Mouse (Mus musculus) liver, embryonic 13.5 days (tissue): ENCODE results near the gene Gm49368. TPM values are rescaled to one million over a fixed set of nuclear protein-coding genes. Genes with fewer than 3 reads are reported as not detected.
"Not testable (repeated sequence)": the region's sequence is repeated elsewhere in the genome, so short reads cannot be mapped to it uniquely, and the experiment has no call there.

Source experiments
- ATAC-seq: fragments of 200-750 bp; cut with Nextera tagmentation; 2 replicates; pipeline ENCODE4 v1.8.0; 2017; ENCODE audit warnings: low read depth, mild to moderate bottlenecking, moderate number of reproducible peaks, moderate library complexity
- DNase-seq: peaks from one replicate; pipeline ENCODE4 v3.0.0; 2022
- H3K27ac ChIP-seq: fragments of 300-500 bp; sonication (generic); 2 replicates; pipeline ENCODE4 v1.5.1; 2015; ENCODE audit warnings: moderate library complexity, mild to moderate bottlenecking, inconsistent platforms
- H3K27me3 ChIP-seq: fragments of 300-500 bp; sonication (generic); 2 replicates; pipeline ENCODE4 v1.6.1; 2015; ENCODE audit warnings: mild to moderate bottlenecking, inconsistent platforms
- H3K36me3 ChIP-seq: fragments of 300-500 bp; sonication (generic); 2 replicates; pipeline ENCODE4 v1.6.1; 2015; ENCODE audit warnings: mild to moderate bottlenecking, inconsistent platforms
- H3K4me1 ChIP-seq: fragments of 300-500 bp; sonication (generic); replicated peaks from 2 replicates; pipeline ENCODE4 v1.6.1; 2015; ENCODE audit warnings: inconsistent platforms
- H3K4me2 ChIP-seq: fragments of 300-500 bp; sonication (generic); 2 replicates; pipeline ENCODE4 v1.6.1; 2015; ENCODE audit warnings: inconsistent platforms, mild to moderate bottlenecking, moderate library complexity
- H3K4me3 ChIP-seq: fragments of 300-500 bp; sonication (generic); replicated peaks from 2 replicates; pipeline ENCODE4 v1.5.1; 2015; ENCODE audit warnings: mild to moderate bottlenecking, inconsistent platforms
- H3K9ac ChIP-seq: fragments of 300-500 bp; sonication (generic); 2 replicates; pipeline ENCODE4 v1.6.1; 2015; ENCODE audit warnings: mild to moderate bottlenecking, inconsistent platforms
- H3K9me3 ChIP-seq: fragments of 300-500 bp; sonication (generic); replicated peaks from 2 replicates; pipeline ENCODE4 v1.6.1; 2016; ENCODE audit warnings: inconsistent platforms
- WGBS: fragments of 180-500 bp; shearing (Covaris S2); methylation state at CpG from one replicate; pipeline ENCODE4 v1.1.7; 2015; ENCODE audit not compliant: insufficient replicate concordance; 5-methylcytosine and 5-hydroxymethylcytosine counted together
- polyA plus RNA-seq: library from polyadenylated mRNA; unstranded; fragments of >200 nt; fragmentation: Nextera tagmentation; extraction: Ambion mirVana; gene quantifications from 2 replicates; pipeline ENCODE4 v1.2.1, GENCODE M21; 2015

Gene Gm49368
- polyA plus RNA-seq, 1 experiment from 2014 or later = not detected

- Histone ChIP-seq H3K9ac (no peak overlapping the region), H3K9me3 (no peaks in the 10 kb centered on the region), H3K36me3 (no peaks in the 10 kb centered on the region), H3K27ac (no peak overlapping the region), H3K4me1 (no peaks in the 10 kb centered on the region; the same call in 1 of the 2 replicates), H3K4me2 (no peak overlapping the region), H3K27me3 (no peaks in the 10 kb centered on the region), H3K4me3 (no peak overlapping the region)
- DNase-seq (no peak), ATAC-seq (no peak)
- 70% methylated on average over 5 of the region's 5 CpGs for WGBS
These were observed 30.0 kb upstream of the Gm49368 start for GRCm38 (mm10) chr7:128032290-128032988.

- no peaks in the 10 kb centered on the region; the same call in 1 of the 2 replicates for H3K4me1 ChIP-seq
- H3K9ac ChIP-seq = no peak overlapping the region
- H3K36me3 ChIP-seq = no peaks in the 10 kb centered on the region
- no peak overlapping the region for H3K27ac ChIP-seq
- 78% methylated on average over 3 of the region's 3 CpGs for WGBS
- ATAC-seq (no peak), DNase-seq (no peak)
- H3K4me2 ChIP-seq = no peak overlapping the region
- H3K4me3 ChIP-seq = no peak overlapping the region
- H3K9me3 ChIP-seq = no peaks in the 10 kb centered on the region
- no peaks in the 10 kb centered on the region for H3K27me3 ChIP-seq
These were observed 29.5 kb upstream of the Gm49368 start for GRCm38 (mm10) chr7:128032989-128033293.

GRCm38 (mm10) chr7:128033616-128034015 is 28.9 kb upstream of the Gm49368 start:
- H3K27me3 ChIP-seq = no peaks in the 10 kb centered on the region
- H3K4me2 ChIP-seq = no peak overlapping the region
- DNase-seq (no peak), ATAC-seq (no peak)
- H3K4me3 ChIP-seq = no peak overlapping the region
- H3K9ac ChIP-seq = no peak overlapping the region
- H3K4me1 ChIP-seq = no peaks in the 10 kb centered on the region; the same call in 1 of the 2 replicates
- H3K9me3 ChIP-seq = no peaks in the 10 kb centered on the region
- 79% methylated on average over 4 of the region's 4 CpGs for WGBS
- no peak overlapping the region for H3K27ac ChIP-seq
- no peaks in the 10 kb centered on the region for H3K36me3 ChIP-seq

- not testable (repeated sequence) for DNase-seq, H3K4me3 ChIP-seq, H3K9ac ChIP-seq, H3K4me2 ChIP-seq, ATAC-seq, H3K27me3 ChIP-seq, H3K4me1 ChIP-seq, H3K27ac ChIP-seq, H3K9me3 ChIP-seq, H3K36me3 ChIP-seq
- 22% methylated on average over 15 of the region's 15 CpGs for WGBS
These were observed 20.2 kb upstream of the Gm49368 start for GRCm38 (mm10) chr7:128042161-128042820.

GRCm38 (mm10) chr7:128044142-128044785 is 18.2 kb upstream of the Gm49368 start:
- no peak for DNase-seq
- WGBS = 56% methylated on average over 4 of the region's 4 CpGs
- no peaks in the 10 kb centered on the region for H3K36me3 ChIP-seq

GRCm38 (mm10) chr7:128045640-128046039 is 16.8 kb upstream of the Gm49368 start:
- ATAC-seq (no peak), DNase-seq (no peak)
- Histone ChIP-seq H3K4me1 (peaks cover 7% of the 10 kb centered on the region), H3K9me3 (no peaks in the 10 kb centered on the region), H3K27me3 (no peaks in the 10 kb centered on the region), H3K9ac (no peak overlapping the region), H3K36me3 (no peaks in the 10 kb centered on the region), H3K4me2 (no peak overlapping the region), H3K27ac (no peak overlapping the region), H3K4me3 (no peak overlapping the region)
- 24% methylated on average over 2 of the region's 2 CpGs for WGBS

More at GRCm38 (mm10) chr7:128044142-128044785, 18.2 kb upstream of the Gm49368 start:
- no peak overlapping the region for H3K4me2 ChIP-seq
- H3K4me1 ChIP-seq = no peaks in the 10 kb centered on the region
- ATAC-seq = no peak
- no peaks in the 10 kb centered on the region for H3K27me3 ChIP-seq
- no peak overlapping the region for H3K27ac ChIP-seq
- no peak overlapping the region for H3K4me3 ChIP-seq
- no peak overlapping the region for H3K9ac ChIP-seq
- no peaks in the 10 kb centered on the region for H3K9me3 ChIP-seq

GRCm38 (mm10) chr7:128048819-128049218 is 13.7 kb upstream of the Gm49368 start:
- DNase-seq = no peak
- ATAC-seq = no peak
- Histone ChIP-seq H3K4me1 (peaks cover 12% of the 10 kb centered on the region), H3K9ac (no peak overlapping the region), H3K4me2 (no peak overlapping the region), H3K4me3 (no peak overlapping the region), H3K27me3 (no peaks in the 10 kb centered on the region), H3K27ac (no peak overlapping the region), H3K9me3 (no peaks in the 10 kb centered on the region), H3K36me3 (no peaks in the 10 kb centered on the region)
- 13% methylated on average over 4 of the region's 4 CpGs for WGBS

GRCm38 (mm10) chr7:128049254-128049653 is 13.2 kb upstream of the Gm49368 start:
- H3K4me1 ChIP-seq = peaks cover 12% of the 10 kb centered on the region
- H3K27ac ChIP-seq = no peak overlapping the region
- 7% methylated on average over 2 of the region's 2 CpGs for WGBS
- H3K9me3 ChIP-seq = no peaks in the 10 kb centered on the region
- H3K36me3 ChIP-seq = no peaks in the 10 kb centered on the region
- no peak overlapping the region for H3K4me3 ChIP-seq
- no peak overlapping the region for H3K9ac ChIP-seq
- no peak for DNase-seq
- H3K27me3 ChIP-seq = no peaks in the 10 kb centered on the region
- ATAC-seq = no peak
- no peak overlapping the region for H3K4me2 ChIP-seq

GRCm38 (mm10) chr7:128050739-128051138 is 11.7 kb upstream of the Gm49368 start:
- no peaks in the 10 kb centered on the region for H3K36me3 ChIP-seq
- no peaks in the 10 kb centered on the region for H3K9me3 ChIP-seq
- H3K9ac ChIP-seq = no peak overlapping the region
- WGBS = 27% methylated on average over 4 of the region's 4 CpGs
- DNase-seq = no peak
- no peak overlapping the region for H3K27ac ChIP-seq
- no peak overlapping the region for H3K4me2 ChIP-seq
- ATAC-seq = peak; percentile 34; the same call in 1 of the 2 replicates
- H3K4me1 ChIP-seq = peaks cover 12% of the 10 kb centered on the region
- H3K27me3 ChIP-seq = no peaks in the 10 kb centered on the region
- H3K4me3 ChIP-seq = no peak overlapping the region

- H3K9ac ChIP-seq = no peak overlapping the region
- no peaks in the 10 kb centered on the region for H3K36me3 ChIP-seq
- no peaks in the 10 kb centered on the region for H3K27me3 ChIP-seq
- H3K4me2 ChIP-seq = no peak overlapping the region
- H3K27ac ChIP-seq = no peak overlapping the region
- ATAC-seq (no peak), DNase-seq (no peak)
- H3K4me1 ChIP-seq = peaks cover 16% of the 10 kb centered on the region
- H3K9me3 ChIP-seq = no peaks in the 10 kb centered on the region
- whole genome bisulfite sequencing = 50% methylated on average over 5 of the region's 5 CpGs
- H3K4me3 ChIP-seq = no peak overlapping the region
These were observed 9.4 kb upstream of the Gm49368 start for GRCm38 (mm10) chr7:128053061-128053460.

GRCm38 (mm10) chr7:128056917-128057444 is 5.5 kb upstream of the Gm49368 start:
- Histone ChIP-seq H3K27ac (no peak overlapping the region), H3K4me1 (0 out of 2 replicates have a peak, but pooled peaks cover 6% of the 10 kb centered on the region), H3K9me3 (no peaks in the 10 kb centered on the region), H3K4me2 (no peak overlapping the region), H3K27me3 (no peaks in the 10 kb centered on the region), H3K36me3 (no peaks in the 10 kb centered on the region), H3K4me3 (no peak overlapping the region), H3K9ac (no peak overlapping the region)
- 38% methylated on average over 3 of the region's 3 CpGs for WGBS
- ATAC-seq (no peak), DNase-seq (no peak)
